Mouse (Mus musculus) bone marrow, adult 2 months (tissue): ENCODE measurements around the gene Siva1. TPM values are rescaled to one million over a fixed set of nuclear protein-coding genes. Genes with fewer than 3 reads are reported as not detected.
A peak's percentile ranks its signal among the peaks of the same experiment; 100 is the strongest.

Source experiments
- H3K27ac ChIP-seq: fragments of 200-500 bp; 2 replicates; pipeline ENCODE4 v1.5.1; 2012; ENCODE audit warnings: low read depth, mild to moderate bottlenecking, control low read depth, inconsistent platforms, low read length; ENCODE audit not compliant: control insufficient read depth, poor library complexity, insufficient read depth
- H3K4me1 ChIP-seq: fragments of 200-500 bp; 2 replicates; pipeline ENCODE4 v1.6.1; 2011; ENCODE audit warnings: low read length; ENCODE audit not compliant: control insufficient read depth, insufficient read depth
- H3K4me3 ChIP-seq: fragments of 200-500 bp; replicated peaks from 2 replicates; pipeline ENCODE3; 2011; ENCODE audit warnings: mild to moderate bottlenecking, low read depth, low read length, control low read depth; ENCODE audit not compliant: control insufficient read depth
- CTCF ChIP-seq: fragments of 200-500 bp; IDR thresholded peaks from 2 replicates; pipeline ENCODE4 v1.5.1; 2011; ENCODE audit warnings: low read length, control low read depth; ENCODE audit not compliant: control insufficient read depth, insufficient read depth
- POLR2A ChIP-seq: fragments of 200-500 bp; IDR thresholded peaks from 2 replicates; pipeline ENCODE4 v1.6.1; 2011; ENCODE audit warnings: low read depth, mild to moderate bottlenecking, control low read depth, low read length, borderline replicate concordance; ENCODE audit not compliant: control insufficient read depth
- WGBS: fragments of 180-500 bp; shearing (Covaris S2); methylation state at CpG from one replicate; pipeline ENCODE4 v1.1.7; 2018; 5-methylcytosine and 5-hydroxymethylcytosine counted together
- polyA plus RNA-seq: library from polyadenylated mRNA; stranded (reverse); fragments of >200 nt; gene quantifications from 2 replicates; pipeline ENCODE4 v1.2.4, GENCODE M21; 2011; ENCODE audit warnings: low replicate concordance; ENCODE audit not compliant: missing spikeins, insufficient read depth, insufficient read length

Siva1 gene
- polyA plus RNA-seq, 1 experiment = 81.1 TPM

- Histone ChIP-seq H3K4me1 (no peaks in the 10 kb centered on the region), H3K27ac (no peak overlapping the region)
- WGBS = 73% methylated on average over 5 of the region's 5 CpGs
These were observed 40.5 kb upstream of the Siva1 start for GRCm38 (mm10) chr12:112604022-112604421.

GRCm38 (mm10) chr12:112604709-112605649, 39.5 kb upstream of the Siva1 start:
- WGBS = 67% methylated on average over 20 of the region's 20 CpGs
- H3K4me1 ChIP-seq = no peaks in the 10 kb centered on the region
- no peak overlapping the region for H3K27ac ChIP-seq
- TF ChIP-seq POLR2A (no peak), CTCF (peak; percentile 50; the same call in 1 of the 2 replicates)
- H3K4me3 ChIP-seq = no peak overlapping the region

More at GRCm38 (mm10) chr12:112604022-112604421, 40.5 kb upstream of the Siva1 start:
- H3K4me3 ChIP-seq = no peak overlapping the region
- TF ChIP-seq CTCF = no peak
- no peak for TF ChIP-seq POLR2A

GRCm38 (mm10) chr12:112605766-112606165, 38.7 kb upstream of the Siva1 start:
- TF ChIP-seq CTCF = peak; percentile 96
- no peak for TF ChIP-seq POLR2A
- no peak overlapping the region for H3K27ac ChIP-seq
- H3K4me3 ChIP-seq = no peak overlapping the region
- WGBS = 37% methylated on average over 6 of the region's 6 CpGs
- H3K4me1 ChIP-seq = no peaks in the 10 kb centered on the region

GRCm38 (mm10) chr12:112606998-112607397, 37.5 kb upstream of the Siva1 start:
- H3K27ac ChIP-seq = no peak overlapping the region; the same call in 1 of the 2 replicates
- no peak overlapping the region for H3K4me3 ChIP-seq
- H3K4me1 ChIP-seq = no peaks in the 10 kb centered on the region
- TF ChIP-seq POLR2A (no peak), CTCF (no peak)
- WGBS = 78% methylated on average over 6 of the region's 6 CpGs

- no peak for TF ChIP-seq CTCF
- TF ChIP-seq POLR2A = no peak
- Histone ChIP-seq H3K4me1 (no peaks in the 10 kb centered on the region; the same call in 1 of the 2 replicates), H3K4me3 (no peak overlapping the region), H3K27ac (no peak overlapping the region)
- 87% methylated on average over 10 of the region's 10 CpGs for WGBS
These were observed 35.4 kb upstream of the Siva1 start for GRCm38 (mm10) chr12:112609031-112609430.

GRCm38 (mm10) chr12:112616668-112617067, 27.8 kb upstream of the Siva1 start:
- WGBS = 64% methylated on average over 9 of the region's 9 CpGs
- no peak for TF ChIP-seq POLR2A
- peaks cover 16% of the 10 kb centered on the region for H3K4me1 ChIP-seq
- H3K4me3 ChIP-seq = no peak overlapping the region
- H3K27ac ChIP-seq = peak overlapping the region; percentile 83

GRCm38 (mm10) chr12:112617184-112617583, 27.3 kb upstream of the Siva1 start:
- Histone ChIP-seq H3K27ac (peak overlapping the region; percentile 83; the same call in 1 of the 2 replicates), H3K4me1 (peaks cover 16% of the 10 kb centered on the region), H3K4me3 (no peak overlapping the region)
- 11% methylated on average over 11 of the region's 11 CpGs for WGBS
- TF ChIP-seq POLR2A (no peak), CTCF (0 out of 2 replicates have a peak, but pooled peaks have one; percentile 11)

GRCm38 (mm10) chr12:112617898-112618380, 26.5 kb upstream of the Siva1 start:
- H3K27ac ChIP-seq = peak overlapping the region; percentile 89
- peaks cover 16% of the 10 kb centered on the region for H3K4me1 ChIP-seq
- TF ChIP-seq CTCF (peak; percentile 98), POLR2A (peak; percentile 29; the same call in 1 of the 2 replicates)
- whole genome bisulfite sequencing = 4% methylated on average over 8 of the region's 8 CpGs
- no peak overlapping the region for H3K4me3 ChIP-seq
